Mouse (Mus musculus): ENCODE measurements around the gene Olfr323.

Gene Olfr323

DNA sequence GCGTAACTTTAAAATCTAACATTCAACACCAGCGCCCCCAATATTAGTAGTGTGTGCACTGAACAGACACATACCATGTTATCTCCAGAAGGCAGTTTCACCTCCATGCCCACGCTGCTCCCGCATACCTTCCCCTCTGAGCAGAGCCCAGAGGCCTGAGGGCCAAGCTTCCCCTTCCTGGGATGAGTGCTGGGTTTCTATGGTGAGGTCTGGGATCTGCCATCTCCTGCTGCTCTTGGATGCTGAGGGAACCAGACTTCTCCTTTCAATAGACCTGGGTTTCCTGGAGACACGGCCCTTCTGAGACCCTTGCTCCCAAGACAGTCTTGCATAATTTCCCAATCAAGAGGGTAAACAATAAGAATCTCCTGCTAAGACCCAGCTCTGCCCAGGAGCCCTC is at the start of gene Olfr323:
Olfr323 (minus strand) TSS at position 101 of the 400 bp plus-strand sequence.
- in situ Hi-C loops (cut with MboI; ENCODE audit: unreplicated experiment in 2 of 2), result loop anchor here (5.0 to 25.0 kb wide), 7 partner anchors 336 to 818 kb away; partner anchors contain the start of genes Mrpl22 (in 1 of the 2) and Sap30l (in 1 of the 2)

DNA sequence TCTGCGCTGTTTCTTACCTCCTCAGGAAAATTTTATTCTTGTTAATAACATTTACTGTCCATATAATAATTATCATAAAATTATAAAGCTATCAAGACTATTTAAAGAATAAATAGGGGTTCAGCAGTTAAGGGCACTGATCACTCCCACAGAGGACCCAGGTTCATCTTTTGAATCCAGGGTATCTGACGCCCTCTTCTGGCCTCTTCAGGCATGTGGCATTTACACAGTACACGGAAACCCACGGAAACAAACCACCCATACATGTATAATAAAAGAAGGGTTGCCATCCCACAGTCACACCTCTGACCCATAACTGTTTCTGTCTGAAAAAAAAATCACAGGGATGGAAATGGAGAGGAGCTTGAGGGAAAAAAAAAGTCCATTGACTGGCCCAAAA is 41.5 kb upstream of the Olfr323 start:
- in situ Hi-C loops (cut with MboI; ENCODE audit: unreplicated experiment in 2 of 2), result no loop called here

DNA sequence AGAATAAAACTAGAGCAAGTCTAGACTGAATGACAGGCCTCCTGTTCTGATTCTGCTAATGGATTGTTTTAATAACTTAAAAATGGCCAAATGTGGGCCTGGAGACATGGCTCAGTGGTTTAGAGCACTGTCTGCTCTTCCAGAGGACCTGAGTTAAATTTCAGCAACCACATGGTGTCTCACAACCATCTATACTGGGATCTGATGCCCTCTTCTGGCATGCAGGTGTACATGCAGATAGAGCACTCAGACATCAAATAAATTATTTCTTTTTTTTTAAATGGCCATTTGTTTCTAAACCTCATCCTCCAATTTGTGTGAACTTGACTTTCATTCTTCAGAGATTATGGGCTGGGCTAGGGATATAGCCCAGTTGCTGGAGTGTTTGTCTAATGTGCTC is 39.0 kb upstream of the Olfr323 start:
- in situ Hi-C loops (cut with MboI; ENCODE audit: unreplicated experiment in 2 of 2), result no loop called here

DNA sequence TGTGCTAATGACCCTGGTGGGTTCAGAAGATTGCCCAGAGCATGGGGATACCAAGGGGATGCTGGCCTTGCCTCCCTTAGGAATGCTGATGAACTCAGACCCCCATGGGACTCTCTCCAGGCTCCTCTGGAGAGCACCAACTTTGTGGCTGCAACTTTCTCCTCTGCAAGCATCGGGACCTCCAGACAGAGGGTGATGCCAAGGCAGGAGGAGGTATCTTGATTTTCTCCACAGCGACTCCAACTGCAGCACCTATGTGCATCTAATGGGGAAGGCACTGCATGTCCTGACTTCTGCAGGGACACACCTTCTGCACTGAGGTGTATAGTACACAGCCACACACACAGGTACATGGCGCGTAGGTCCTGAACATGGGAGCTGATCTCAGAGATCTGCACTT is 28.3 kb upstream of the Olfr323 start, which contains the start of gene Olfr322:
Olfr322 (plus strand) TSS at position 187 of the 400 bp plus-strand sequence.
- in situ Hi-C loops (cut with MboI; ENCODE audit: unreplicated experiment in 2 of 2), result no loop called here

DNA sequence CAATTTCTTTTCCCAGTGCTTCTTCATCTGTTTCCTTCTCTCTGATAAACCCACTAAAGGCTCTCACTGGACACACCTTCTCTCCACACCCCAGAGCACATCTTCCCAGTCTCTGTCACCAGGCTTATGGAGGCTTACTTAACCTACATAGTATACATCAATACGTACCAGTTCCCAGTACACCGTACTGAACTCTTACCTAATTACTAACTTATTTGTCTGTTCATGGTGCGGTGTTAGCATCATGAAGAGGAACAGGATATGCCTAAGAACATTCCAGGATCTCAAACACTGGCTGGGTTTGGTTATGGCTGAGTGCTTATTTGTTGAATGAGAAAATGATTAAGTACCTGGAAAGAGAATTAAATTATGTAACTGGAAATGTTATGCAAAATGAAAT is 24.9 kb upstream of the Olfr323 start:
- in situ Hi-C loops (cut with MboI; ENCODE audit: unreplicated experiment in 2 of 2), result no loop called here

DNA sequence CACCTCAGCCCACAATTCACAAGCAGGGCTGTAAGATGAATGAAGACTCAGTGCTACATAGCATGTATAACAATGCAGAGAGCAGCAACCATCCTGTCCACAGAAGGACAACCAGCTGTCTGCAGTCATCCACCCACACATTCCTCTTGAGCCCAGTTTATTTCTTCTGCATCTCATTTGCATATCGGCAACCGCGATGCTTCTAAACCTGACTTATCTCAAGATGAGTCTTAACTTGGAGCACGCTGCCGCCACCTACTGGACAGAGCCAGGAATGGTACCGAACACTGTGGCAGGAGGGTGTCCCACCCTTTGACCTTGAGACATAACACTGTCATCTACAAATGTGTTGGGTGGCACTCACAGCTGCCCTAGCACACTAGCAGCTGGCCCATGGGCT is 13.0 kb upstream of the Olfr323 start:
- in situ Hi-C loops (cut with MboI; ENCODE audit: unreplicated experiment in 2 of 2), result loop anchor here (5.0 to 25.0 kb wide), 4 partner anchors 341 to 859 kb away; partner anchors contain the start of gene Sap30l (in 1 of the 2)

DNA sequence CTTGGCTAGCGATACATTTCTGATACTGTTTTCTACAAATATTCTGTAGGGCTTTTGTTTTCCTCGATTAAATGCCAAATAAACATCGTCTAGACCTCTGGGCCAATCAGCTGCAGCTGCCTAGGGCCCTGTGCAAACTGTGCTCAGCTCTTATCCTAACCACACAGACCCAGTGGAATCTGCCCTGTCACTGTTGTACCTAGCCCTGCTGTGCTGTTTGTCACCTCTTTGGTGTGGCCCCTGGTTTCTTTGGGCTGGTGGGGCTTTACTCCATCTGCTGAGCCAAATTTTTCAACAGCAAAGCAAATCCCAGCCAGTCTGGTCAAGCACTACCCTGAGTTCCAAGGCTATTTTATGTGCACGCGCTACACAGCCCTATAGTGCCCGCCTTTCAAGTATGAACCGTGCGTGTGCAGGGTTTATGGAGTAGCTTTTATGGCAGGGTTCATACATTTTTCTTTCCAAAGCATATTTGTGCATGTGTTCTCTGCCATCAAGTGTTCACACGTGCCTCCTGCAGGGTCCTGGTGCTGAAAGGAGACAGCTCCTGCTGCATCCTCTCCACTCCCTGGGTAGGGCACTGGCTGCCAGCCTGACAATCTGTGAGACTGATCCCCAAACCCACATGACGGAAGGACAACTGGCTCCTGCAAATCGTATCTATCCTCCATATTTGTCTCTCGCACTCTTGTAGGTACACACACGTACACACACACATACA is 11.5 kb upstream of the Olfr323 start:
- in situ Hi-C loops (cut with MboI; ENCODE audit: unreplicated experiment in 2 of 2), result loop anchor here (5.0 to 25.0 kb wide), 4 partner anchors 339 to 857 kb away; partner anchors contain the start of gene Sap30l (in 1 of the 2)

DNA sequence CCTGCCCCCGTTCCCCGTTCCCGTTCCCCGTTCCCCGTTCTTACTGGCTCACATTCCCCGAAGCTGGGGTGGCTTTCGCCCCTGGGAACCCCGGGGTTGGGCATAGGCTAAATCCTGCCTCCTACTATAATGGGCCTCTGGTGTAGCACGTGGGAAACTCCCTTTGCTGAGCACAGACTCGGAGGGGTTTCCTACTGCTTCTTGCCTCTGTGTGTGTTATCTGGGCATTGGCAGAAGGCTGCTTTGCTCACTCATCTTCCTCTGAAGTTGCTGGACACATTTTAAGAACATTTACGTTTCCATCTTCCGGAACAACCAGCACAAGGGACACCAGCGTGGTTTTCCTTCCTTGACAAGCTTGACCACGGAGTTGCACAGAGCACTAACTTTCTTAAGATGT is 10.8 kb upstream of the Olfr323 start:
- in situ Hi-C loops (cut with MboI; ENCODE audit: unreplicated experiment in 2 of 2), result loop anchor here (5.0 to 25.0 kb wide), 4 partner anchors 339 to 856 kb away; partner anchors contain the start of gene Sap30l (in 1 of the 2)

DNA sequence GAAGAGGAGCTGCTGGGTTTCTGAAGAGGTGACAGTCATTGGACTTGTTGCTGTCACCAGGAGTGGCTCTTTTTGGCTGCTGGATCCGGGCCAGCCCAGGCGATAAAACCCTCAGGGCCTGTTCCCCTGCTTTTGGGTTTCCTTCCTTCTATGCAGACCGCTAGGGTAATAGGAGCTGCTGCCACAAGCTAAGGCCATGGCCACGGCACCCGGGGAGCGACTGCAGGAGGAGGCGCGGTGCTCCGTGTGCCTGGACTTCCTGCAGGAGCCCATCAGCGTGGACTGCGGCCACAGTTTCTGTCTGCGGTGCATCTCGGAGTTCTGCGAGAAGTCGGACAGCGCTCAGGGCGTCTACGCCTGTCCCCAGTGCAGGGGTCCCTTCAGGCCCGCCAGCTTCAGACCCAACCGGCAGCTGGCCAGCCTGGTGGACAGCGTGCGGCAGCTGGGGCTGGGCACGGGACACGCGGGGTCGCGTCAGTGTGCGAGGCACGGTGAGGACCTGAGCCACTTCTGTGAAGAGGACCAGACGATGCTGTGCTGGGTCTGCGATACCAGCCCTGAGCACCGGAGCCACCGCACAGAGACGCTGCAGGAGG is 10.1 kb upstream of the Olfr323 start, which contains the start of gene Trim58:
Trim58 (plus strand) TSS at position 194 of the 596 bp plus-strand sequence.
- in situ Hi-C loops (cut with MboI; ENCODE audit: unreplicated experiment in 2 of 2), result loop anchor here (5.0 to 25.0 kb wide), 4 partner anchors 338 to 856 kb away; partner anchors contain the start of gene Sap30l (in 1 of the 2)

DNA sequence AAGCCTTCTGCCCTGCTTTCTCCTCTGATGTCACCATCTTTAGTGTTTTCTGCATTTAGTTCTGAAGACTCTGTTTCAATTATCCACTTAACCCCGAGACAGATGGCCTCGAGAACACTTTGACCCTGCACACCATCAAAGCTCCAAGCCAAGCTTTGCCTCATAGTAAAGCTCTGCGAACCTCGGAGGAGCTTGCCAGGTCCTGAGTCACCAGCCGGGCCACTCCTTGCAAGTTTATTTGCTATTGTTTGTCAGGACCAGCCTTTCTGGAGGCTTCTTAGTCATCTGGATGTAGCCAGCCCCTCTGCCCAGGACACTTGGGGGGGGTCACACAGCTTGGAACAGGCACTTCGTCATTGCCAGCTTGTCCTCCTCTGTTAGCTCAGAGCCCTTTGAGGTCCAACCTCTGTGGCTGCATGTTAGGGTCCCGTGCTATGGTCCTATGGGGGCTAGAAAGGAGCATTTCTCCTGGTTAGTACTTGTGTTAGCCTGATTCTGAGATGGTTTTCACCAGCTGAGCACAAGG is 7.9 kb upstream of the Olfr323 start:
- in situ Hi-C loops (cut with MboI; ENCODE audit: unreplicated experiment in 2 of 2), result loop anchor here (5.0 to 25.0 kb wide), 6 partner anchors 343 to 826 kb away; partner anchors contain the start of genes Mrpl22 (in 1 of the 2) and Sap30l (in 1 of the 2)

DNA sequence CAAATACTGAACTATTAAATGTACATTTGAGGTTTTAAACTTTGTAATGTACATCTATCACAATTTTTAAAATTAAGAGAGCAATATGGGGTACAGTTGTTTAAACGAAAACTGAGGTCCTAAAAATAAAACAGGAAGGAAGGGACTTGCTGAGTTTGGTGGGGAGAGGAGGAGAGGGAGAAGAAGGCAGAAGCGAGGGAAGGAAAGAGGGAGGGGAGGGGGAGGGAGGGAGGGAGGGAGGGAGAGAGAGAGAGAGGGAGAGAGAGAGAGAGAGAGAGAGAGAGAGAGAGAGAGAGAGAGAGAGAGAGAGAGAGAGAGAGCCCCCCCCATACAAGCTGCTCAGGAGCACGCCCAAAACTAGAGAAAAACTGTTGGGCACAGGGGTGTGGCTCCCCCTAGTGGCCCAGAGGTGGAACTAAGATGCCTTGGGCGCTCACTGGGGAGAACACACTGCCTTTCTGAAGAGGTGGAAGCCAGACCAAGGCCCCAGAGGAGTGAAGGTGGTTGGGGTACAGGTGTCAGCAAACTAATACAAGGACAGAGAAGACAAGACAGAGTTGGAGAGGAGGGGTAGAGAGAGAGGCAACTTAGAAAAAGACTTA is 6.2 kb upstream of the Olfr323 start:
- in situ Hi-C loops (cut with MboI; ENCODE audit: unreplicated experiment in 2 of 2), result loop anchor here (5.0 to 25.0 kb wide), 6 partner anchors 342 to 824 kb away; partner anchors contain the start of genes Mrpl22 (in 1 of the 2) and Sap30l (in 1 of the 2)

DNA sequence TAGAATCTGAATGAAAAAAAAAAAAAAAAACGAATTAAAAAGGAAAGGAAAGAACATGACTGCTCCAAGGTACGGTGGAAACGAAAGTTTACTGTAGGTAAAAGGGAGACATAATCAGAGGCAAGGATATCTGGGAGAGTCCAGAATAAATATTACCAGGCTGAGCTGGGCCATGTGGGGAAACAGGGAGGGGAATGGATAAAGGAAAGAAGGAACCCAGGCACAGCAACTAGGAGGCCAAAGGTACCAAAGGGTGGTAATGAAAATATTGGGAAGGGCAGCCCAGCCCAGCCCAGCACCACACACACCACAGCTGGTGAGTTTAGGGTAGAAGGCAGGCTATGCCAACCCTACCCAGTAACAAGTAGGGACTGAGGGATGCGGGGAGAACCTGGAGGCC is 4.6 kb upstream of the Olfr323 start:
- in situ Hi-C loops (cut with MboI; ENCODE audit: unreplicated experiment in 2 of 2), result loop anchor here (5.0 to 25.0 kb wide), 8 partner anchors 340 to 823 kb away; partner anchors contain the start of genes Mrpl22 (in 1 of the 2) and Sap30l (in 1 of the 2)

DNA sequence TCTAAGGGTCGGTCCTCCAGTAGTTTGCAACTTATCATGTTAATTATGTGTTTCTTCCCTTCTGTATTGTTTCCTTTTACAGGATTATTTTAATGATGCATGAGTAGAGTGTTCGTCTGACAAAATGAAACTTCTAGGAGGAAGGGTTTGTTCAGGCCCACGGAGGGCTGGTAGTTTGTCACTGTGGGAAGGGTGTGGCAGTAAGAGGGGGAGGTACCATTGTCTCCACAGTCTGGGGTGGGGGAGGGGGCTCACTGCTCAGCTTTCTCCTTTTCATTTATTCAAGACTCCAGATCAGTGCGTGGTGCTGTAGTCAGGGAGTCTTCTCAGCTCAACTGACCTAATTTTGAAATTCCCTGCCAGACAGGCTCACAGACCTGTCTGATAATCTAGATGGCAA is 4.2 kb downstream of the Olfr323 start:
- in situ Hi-C loops (cut with MboI; ENCODE audit: unreplicated experiment in 2 of 2), result loop anchor here in 1 of 2 experiments (25.0 kb wide), 2 partner anchors 564 to 814 kb away; partner anchors contain the start of gene Sap30l

DNA sequence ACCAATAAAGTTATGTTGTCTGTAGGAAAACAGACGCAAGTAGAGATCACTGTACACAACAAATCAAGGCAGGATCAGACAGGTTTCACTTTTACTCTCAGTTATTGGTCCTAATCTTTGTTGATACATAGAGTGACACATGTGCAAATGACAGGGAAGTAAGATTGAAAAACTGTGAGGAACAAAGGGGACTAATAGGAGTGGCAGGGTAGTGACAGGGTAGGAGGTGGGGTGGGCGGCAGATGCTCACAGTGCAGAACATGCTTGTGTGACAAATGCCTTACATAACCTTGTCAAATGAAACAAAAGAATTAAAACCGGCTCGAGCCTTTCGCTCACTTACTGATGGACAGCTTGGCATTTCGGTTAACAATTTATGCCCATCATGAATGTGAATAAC is 11.5 kb downstream of the Olfr323 start:
- in situ Hi-C loops (cut with MboI; ENCODE audit: unreplicated experiment in 2 of 2), result no loop called here

DNA sequence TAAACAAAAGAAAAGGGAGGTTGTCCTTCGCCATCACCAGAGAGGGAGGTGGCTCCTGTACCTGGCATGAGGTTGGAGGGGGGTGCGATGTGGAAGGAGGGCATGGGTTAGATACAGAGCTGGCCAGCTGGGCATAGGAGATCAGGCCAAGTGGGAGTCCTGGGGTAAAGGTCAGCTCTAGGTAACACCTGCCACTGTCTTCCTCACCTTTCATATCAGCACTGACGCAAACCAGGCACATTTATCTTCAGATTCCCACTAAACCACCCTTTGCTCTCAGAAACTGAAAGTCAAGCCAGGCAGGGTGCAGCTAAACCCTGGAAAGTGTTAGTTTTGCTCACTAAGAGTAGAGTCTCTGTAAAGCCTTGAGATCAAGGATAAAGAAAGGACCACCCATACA is 11.9 kb downstream of the Olfr323 start:
- in situ Hi-C loops (cut with MboI; ENCODE audit: unreplicated experiment in 2 of 2), result no loop called here

DNA sequence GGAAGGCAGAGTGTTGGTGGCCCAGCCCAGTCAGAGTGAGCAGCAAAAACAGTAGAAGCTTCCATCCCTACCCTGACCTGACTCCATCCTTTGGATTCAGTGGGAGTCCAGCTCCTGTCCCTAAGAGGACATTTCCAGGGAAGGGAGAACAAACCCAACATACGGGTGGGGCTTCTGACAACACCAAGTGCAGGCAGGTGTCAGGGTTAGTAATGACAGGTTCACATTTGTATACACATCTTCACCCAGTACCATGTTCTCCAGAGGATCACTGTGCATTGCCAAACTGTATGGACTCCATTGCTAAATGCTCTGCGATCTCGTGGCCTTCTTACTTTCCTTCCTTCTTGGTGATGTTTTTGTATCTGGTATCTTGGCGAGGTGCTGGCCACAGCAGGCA is 14.3 kb downstream of the Olfr323 start, which contains the start of gene 2210407C18Rik:
2210407C18Rik (minus strand) TSS at position 101 of the 400 bp plus-strand sequence.
- in situ Hi-C loops (cut with MboI; ENCODE audit: unreplicated experiment in 2 of 2), result no loop called here

DNA sequence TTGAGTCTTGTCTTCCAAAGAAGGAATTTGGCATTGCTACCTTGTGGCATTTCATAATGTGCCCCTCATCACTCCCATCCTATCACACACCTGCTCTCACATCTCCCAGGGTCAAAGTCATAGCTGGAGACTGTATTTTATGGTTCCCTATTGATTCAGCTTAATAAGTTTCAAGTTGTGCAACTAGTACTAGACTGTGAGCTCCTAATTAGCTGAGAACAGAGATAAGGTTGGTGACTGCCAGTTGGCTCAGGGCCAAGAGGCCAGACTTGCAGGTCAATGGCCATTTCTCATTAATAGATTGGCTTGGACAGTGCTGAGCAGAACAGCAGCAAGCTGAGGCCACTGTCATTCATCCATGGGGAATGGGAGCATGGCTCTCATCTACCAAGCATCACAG is 15.8 kb downstream of the Olfr323 start:
- in situ Hi-C loops (cut with MboI; ENCODE audit: unreplicated experiment in 2 of 2), result no loop called here

DNA sequence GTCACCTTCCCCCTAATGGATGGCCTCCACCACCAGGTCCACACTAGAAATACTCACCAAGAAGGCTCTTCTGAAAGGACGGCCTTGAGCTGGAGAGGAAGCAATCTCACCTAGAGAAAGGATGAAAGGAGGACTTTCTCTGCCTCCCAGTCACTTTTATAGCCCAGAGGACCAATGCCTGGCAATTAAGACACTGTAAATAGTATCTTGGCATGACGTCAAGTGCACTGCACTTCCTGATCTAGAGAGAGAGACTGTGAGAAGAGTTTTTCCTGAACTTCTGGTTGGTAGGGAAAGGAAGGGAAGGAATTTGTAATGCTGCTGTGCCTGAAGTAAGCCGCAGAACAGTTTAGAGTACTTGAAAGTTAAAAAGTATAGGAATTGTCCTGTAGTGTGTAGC is 16.9 kb downstream of the Olfr323 start:
- in situ Hi-C loops (cut with MboI; ENCODE audit: unreplicated experiment in 2 of 2), result no loop called here

DNA sequence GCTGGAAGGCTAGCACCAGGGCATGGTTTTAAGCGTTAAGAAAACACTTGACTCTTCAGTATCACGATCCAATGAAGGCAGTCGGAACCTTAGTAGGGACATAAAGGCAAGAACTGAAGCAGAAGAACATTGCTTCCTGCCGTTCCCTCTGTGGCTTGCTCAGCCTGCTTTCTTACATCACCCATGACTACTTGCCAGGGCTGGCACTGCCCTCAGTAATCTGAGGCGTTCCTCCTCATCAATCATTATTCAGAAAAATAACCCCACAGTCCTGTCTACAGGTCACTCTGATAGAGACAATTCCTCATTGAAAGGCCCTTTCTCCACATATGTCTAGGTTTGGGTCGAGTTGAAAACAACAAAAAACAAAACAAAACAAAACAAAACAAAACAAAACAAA is 23.3 kb downstream of the Olfr323 start:
- in situ Hi-C loops (cut with MboI; ENCODE audit: unreplicated experiment in 2 of 2), result no loop called here

DNA sequence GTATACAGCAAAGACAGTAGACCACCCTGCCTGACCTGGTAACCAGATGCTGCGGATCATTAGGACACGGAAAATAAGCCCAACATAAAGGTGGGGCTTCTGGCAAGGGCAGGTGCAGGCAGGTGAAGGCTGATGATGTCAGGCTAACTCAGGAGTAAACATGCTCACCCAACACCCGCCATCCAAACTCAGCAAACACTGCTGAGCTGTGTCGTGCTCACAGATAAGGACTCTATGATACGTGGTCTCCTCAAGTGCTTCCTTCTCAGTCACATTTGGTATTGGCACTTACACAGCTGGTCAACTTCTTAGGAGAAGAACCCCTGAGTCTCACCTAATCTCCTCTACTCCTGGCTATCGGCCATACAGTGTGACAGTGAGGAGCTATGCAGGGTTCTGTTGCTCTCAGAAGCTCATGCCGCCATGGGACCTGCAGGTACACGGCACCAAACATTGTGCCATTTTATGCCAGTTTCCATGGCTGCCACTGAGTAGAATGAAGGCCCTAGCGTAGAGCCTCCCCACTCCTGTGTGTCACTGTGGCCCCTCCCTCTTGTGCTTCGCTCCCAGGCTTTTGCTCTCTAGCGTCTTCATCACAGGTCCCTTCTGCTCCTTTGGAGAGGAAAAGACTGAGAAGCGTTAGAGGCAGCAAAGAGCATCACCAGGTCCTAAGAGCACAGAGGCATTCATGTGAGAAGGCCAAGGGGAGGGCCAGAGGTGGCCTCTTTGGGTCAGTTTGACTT is 24.0 kb downstream of the Olfr323 start:
- in situ Hi-C loops (cut with MboI; ENCODE audit: unreplicated experiment in 2 of 2), result no loop called here
